Mouse (Mus musculus) liver, postnatal 0 days (tissue): ENCODE measurements around the gene Tnni2. TPM values are rescaled to one million over a fixed set of nuclear protein-coding genes. Genes with fewer than 3 reads are reported as not detected.

Experiments
- ATAC-seq: fragments of 200-750 bp; cut with Nextera tagmentation; 2 replicates; pipeline ENCODE4 v1.8.0; 2017; ENCODE audit warnings: mild to moderate bottlenecking, moderate library complexity
- DNase-seq: peaks from one replicate; pipeline ENCODE4 v3.0.0-alpha.2; 2016
- H3K27ac ChIP-seq: fragments of 300-500 bp; sonication (generic); 2 replicates; pipeline ENCODE4 v1.5.1; 2014; ENCODE audit warnings: antibody characterized with exemption, moderate library complexity, mild to moderate bottlenecking, low read depth
- H3K27me3 ChIP-seq: fragments of 300-500 bp; sonication (generic); 2 replicates; pipeline ENCODE4 v1.6.1; 2014; ENCODE audit warnings: low read length, control low read depth, mixed read lengths; ENCODE audit not compliant: insufficient read depth
- H3K36me3 ChIP-seq: fragments of 300-500 bp; sonication (generic); replicated peaks from 2 replicates; pipeline ENCODE4 v1.6.1; 2014; ENCODE audit warnings: mild to moderate bottlenecking, control low read depth, low read length, moderate library complexity, mixed read lengths; ENCODE audit not compliant: insufficient read depth
- H3K4me1 ChIP-seq: fragments of 300-500 bp; sonication (generic); 2 replicates; pipeline ENCODE4 v1.6.1; 2014; ENCODE audit warnings: antibody characterized with exemption, mild to moderate bottlenecking, control low read depth; ENCODE audit not compliant: insufficient read depth
- H3K4me2 ChIP-seq: fragments of 300-500 bp; sonication (generic); 2 replicates; pipeline ENCODE4 v1.6.1; 2014; ENCODE audit warnings: low read depth, mild to moderate bottlenecking, low read length, moderate library complexity, mixed read lengths
- H3K4me3 ChIP-seq: fragments of 300-500 bp; sonication (generic); 2 replicates; pipeline ENCODE4 v1.5.1; 2014; ENCODE audit warnings: low read depth, low read length
- H3K9ac ChIP-seq: fragments of 300-500 bp; sonication (generic); replicated peaks from 2 replicates; pipeline ENCODE4 v1.6.1; 2014; ENCODE audit warnings: mild to moderate bottlenecking, moderate library complexity
- H3K9me3 ChIP-seq: fragments of 300-500 bp; sonication (generic); 2 replicates; pipeline ENCODE4 v1.6.1; 2016; ENCODE audit warnings: mild to moderate bottlenecking, control low read depth, low read length, mixed read lengths
- CTCF ChIP-seq: sonication (generic); IDR thresholded peaks from 2 replicates; pipeline ENCODE4 v1.5.1; 2016; ENCODE audit warnings: antibody characterized with exemption, low read depth
- EP300 ChIP-seq: IDR thresholded peaks from 2 replicates; pipeline ENCODE4 v1.6.1; 2016; ENCODE audit warnings: antibody characterized with exemption, low read depth, mild to moderate bottlenecking
- WGBS: fragments of 180-500 bp; shearing (Covaris S2); extraction: QIAGEN DNeasy Blood & Tissue Kit; methylation state at CpG from one replicate; pipeline ENCODE4 v1.1.7; 2014; ENCODE audit not compliant: insufficient replicate concordance; 5-methylcytosine and 5-hydroxymethylcytosine counted together
- polyA plus RNA-seq: library from polyadenylated mRNA; unstranded; fragments of >200 nt; fragmentation: Nextera tagmentation; extraction: Ambion mirVana; gene quantifications from 2 replicates; pipeline ENCODE4 v1.2.1, GENCODE M21; 2015

The Tnni2 gene
- polyA plus RNA-seq, 1 experiment from 2014 or later: 6.9 TPM

DNA sequence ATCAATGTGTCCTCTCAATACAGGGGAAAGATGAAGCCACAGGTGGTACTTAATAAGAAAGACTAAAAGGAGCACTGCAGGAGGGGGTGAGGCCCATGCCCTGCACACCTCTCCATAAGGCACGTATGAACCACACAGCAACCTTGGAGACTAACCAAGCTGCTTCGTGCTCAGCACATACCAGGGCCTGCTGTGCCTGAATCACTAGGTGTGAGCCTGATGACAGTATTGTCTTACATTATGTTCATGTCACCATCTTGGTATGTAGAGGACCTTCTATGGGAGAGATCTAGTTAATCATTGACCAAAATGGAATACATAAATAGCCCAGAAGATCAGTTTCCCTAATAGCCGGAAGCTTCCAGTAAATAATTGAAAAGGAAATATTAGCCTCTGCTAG lies 32.0 kb upstream of the Tnni2 start:
- no peaks in the 10 kb centered on the region for H3K36me3 ChIP-seq
- no peak for ATAC-seq
- DNase-seq: no peak
- H3K27me3 ChIP-seq: no peaks in the 10 kb centered on the region
- H3K9ac ChIP-seq: no peak overlapping the region
- H3K27ac ChIP-seq: no peak overlapping the region
- no peaks in the 10 kb centered on the region for H3K4me1 ChIP-seq
- no peak overlapping the region for H3K4me3 ChIP-seq
- no peaks in the 10 kb centered on the region for H3K9me3 ChIP-seq
- TF ChIP-seq CTCF: no peak
- TF ChIP-seq EP300: no peak
- 80% methylated on average over 3 of the region's 3 CpGs for WGBS
- H3K4me2 ChIP-seq: no peak overlapping the region

- Histone ChIP-seq H3K4me2 (no peak overlapping the region), H3K9ac (no peak overlapping the region), H3K4me1 (no peaks in the 10 kb centered on the region), H3K27me3 (no peaks in the 10 kb centered on the region), H3K4me3 (no peak overlapping the region), H3K9me3 (no peaks in the 10 kb centered on the region), H3K27ac (no peak overlapping the region), H3K36me3 (no peaks in the 10 kb centered on the region)
- no peak for ATAC-seq
- DNase-seq: no peak
- WGBS: 58% methylated on average over 6 of the region's 6 CpGs
- TF ChIP-seq EP300 (no peak), CTCF (no peak)
Measured at GRCm38 (mm10) chr7:142413285-142413684, 28.3 kb upstream of the Tnni2 start.

GRCm38 (mm10) chr7:142415314-142415713 lies 26.3 kb upstream of the Tnni2 start:
- H3K4me2 ChIP-seq: no peak overlapping the region
- no peaks in the 10 kb centered on the region for H3K36me3 ChIP-seq
- no peak for DNase-seq
- no peaks in the 10 kb centered on the region for H3K9me3 ChIP-seq
- H3K4me1 ChIP-seq: peaks cover 7% of the 10 kb centered on the region
- no peak overlapping the region for H3K9ac ChIP-seq
- H3K4me3 ChIP-seq: no peak overlapping the region
- H3K27me3 ChIP-seq: no peaks in the 10 kb centered on the region
- no peak for ATAC-seq
- H3K27ac ChIP-seq: no peak overlapping the region
- no peak for TF ChIP-seq EP300
- TF ChIP-seq CTCF: no peak
- WGBS: 51% methylated on average over 4 of the region's 4 CpGs

- H3K27ac ChIP-seq: no peak overlapping the region
- H3K4me2 ChIP-seq: no peak overlapping the region
- ATAC-seq (no peak), DNase-seq (no peak)
- H3K4me1 ChIP-seq: peaks cover 16% of the 10 kb centered on the region
- H3K9me3 ChIP-seq: no peaks in the 10 kb centered on the region
- no peaks in the 10 kb centered on the region for H3K27me3 ChIP-seq
- H3K9ac ChIP-seq: no peak overlapping the region
- TF ChIP-seq EP300 (no peak), CTCF (no peak)
- H3K36me3 ChIP-seq: no peaks in the 10 kb centered on the region
- 71% methylated on average over 3 of the region's 3 CpGs for WGBS
- H3K4me3 ChIP-seq: no peak overlapping the region
Measured at GRCm38 (mm10) chr7:142416225-142416624, 25.4 kb upstream of the Tnni2 start.

- Histone ChIP-seq H3K4me2 (no peak overlapping the region), H3K4me3 (no peak overlapping the region), H3K9me3 (no peaks in the 10 kb centered on the region), H3K36me3 (no peaks in the 10 kb centered on the region), H3K4me1 (peaks cover 30% of the 10 kb centered on the region), H3K27ac (no peak overlapping the region), H3K9ac (no peak overlapping the region), H3K27me3 (no peaks in the 10 kb centered on the region)
- DNase-seq: no peak
- ATAC-seq: no peak
- TF ChIP-seq CTCF: no peak
- TF ChIP-seq EP300: no peak
- WGBS: 98% methylated on average over 2 of the region's 2 CpGs
Measured at GRCm38 (mm10) chr7:142418027-142418426, 23.6 kb upstream of the Tnni2 start.

GRCm38 (mm10) chr7:142418679-142419078 lies 22.9 kb upstream of the Tnni2 start:
- ATAC-seq (no peak), DNase-seq (no peak)
- no peak for TF ChIP-seq EP300
- TF ChIP-seq CTCF: peak; percentile 44
- H3K27me3 ChIP-seq: no peaks in the 10 kb centered on the region
- no peak overlapping the region for H3K9ac ChIP-seq
- H3K9me3 ChIP-seq: no peaks in the 10 kb centered on the region
- H3K36me3 ChIP-seq: no peaks in the 10 kb centered on the region
- no peak overlapping the region for H3K4me2 ChIP-seq
- H3K4me1 ChIP-seq: peaks cover 30% of the 10 kb centered on the region
- no peak overlapping the region for H3K4me3 ChIP-seq
- no peak overlapping the region for H3K27ac ChIP-seq
- 86% methylated on average over 8 of the region's 8 CpGs for WGBS

GRCm38 (mm10) chr7:142419887-142420286 lies 21.7 kb upstream of the Tnni2 start:
- 42% methylated on average over 5 of the region's 5 CpGs for WGBS
- Histone ChIP-seq H3K36me3 (no peaks in the 10 kb centered on the region), H3K4me2 (peak overlapping the region; percentile 54), H3K27ac (peak overlapping the region; percentile 73), H3K27me3 (no peaks in the 10 kb centered on the region), H3K4me3 (no peak overlapping the region), H3K9ac (no peak overlapping the region; the same call in 1 of the 2 replicates), H3K4me1 (peaks cover 30% of the 10 kb centered on the region), H3K9me3 (no peaks in the 10 kb centered on the region)
- no peak for DNase-seq
- TF ChIP-seq EP300 (peak; percentile 91), CTCF (no peak)
- ATAC-seq: peak; percentile 80
